Mouse (Mus musculus): ENCODE results near the gene Tmem121b. TPM values are rescaled to one million over a fixed set of nuclear protein-coding genes. Genes with fewer than 3 reads are reported as not detected.

The Tmem121b gene
- polyA plus RNA-seq, 1 experiment from 2014 or later = 0.25 TPM

GRCm38 (mm10) chr6:120516879-120517278, 23.3 kb upstream of the Tmem121b start:
- 91% methylated on average over 6 of the region's 6 CpGs for WGBS
- H3K27ac ChIP-seq (replicated peaks) = 0 out of 2 replicates have a peak overlapping the region, but pooled peaks have one; percentile 26
- H3K4me1 ChIP-seq = no peaks in the 10 kb centered on the region
- DNase-seq (ENCODE audit: low spot score) = no peak
- H3K36me3 ChIP-seq (replicated peaks) = peaks cover 87% of the 10 kb centered on the region
- no peaks in the 10 kb centered on the region for H3K27me3 ChIP-seq (replicated peaks; ENCODE audit: low read depth, poor library complexity, severe bottlenecking)
- no peaks in the 10 kb centered on the region for H3K9me3 ChIP-seq
- no peak overlapping the region for H3K4me3 ChIP-seq

DNA sequence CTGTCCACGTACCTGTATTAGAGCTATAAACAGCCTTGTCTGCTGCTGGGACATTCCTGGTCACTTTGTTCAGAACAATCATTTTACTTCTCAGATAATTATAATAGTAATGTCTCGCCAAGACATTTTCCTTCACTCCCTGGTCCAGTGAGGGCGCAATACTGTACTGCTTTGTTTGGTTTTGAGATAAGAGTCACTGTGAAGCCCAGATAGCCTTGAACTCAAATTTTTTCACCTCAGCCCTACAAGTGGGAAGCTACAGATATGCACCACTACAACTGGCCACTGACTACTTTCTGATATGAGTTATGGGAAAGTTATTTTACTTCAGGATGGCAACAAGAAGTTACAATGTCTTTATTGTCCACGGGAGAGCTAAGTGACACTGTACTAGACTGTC, 22.8 kb upstream of the Tmem121b start:
- Histone ChIP-seq H3K27me3 (replicated peaks; ENCODE audit: low read depth, poor library complexity, severe bottlenecking) (no peaks in the 10 kb centered on the region), H3K4me3 (no peak overlapping the region), H3K27ac (replicated peaks) (0 out of 2 replicates have a peak overlapping the region, but pooled peaks have one; percentile 26), H3K36me3 (replicated peaks) (peaks cover 87% of the 10 kb centered on the region), H3K9me3 (no peaks in the 10 kb centered on the region), H3K4me1 (no peaks in the 10 kb centered on the region)
- WGBS = 92% methylated on average over 4 of the region's 4 CpGs
- no peak for DNase-seq (ENCODE audit: low spot score)

- 91% methylated on average over 6 of the region's 6 CpGs for WGBS
Measured at GRCm38 (mm10) chr6:120511212-120511611, 17.6 kb upstream of the Tmem121b start.

GRCm38 (mm10) chr6:120510425-120510824, 16.8 kb upstream of the Tmem121b start:
- WGBS = 88% methylated on average over 8 of the region's 8 CpGs
- H3K27ac ChIP-seq (replicated peaks) = no peak overlapping the region
- H3K9me3 ChIP-seq = no peaks in the 10 kb centered on the region
- no peaks in the 10 kb centered on the region for H3K27me3 ChIP-seq (replicated peaks; ENCODE audit: low read depth, poor library complexity, severe bottlenecking)
- H3K36me3 ChIP-seq (replicated peaks) = peaks cover 80% of the 10 kb centered on the region
- H3K4me1 ChIP-seq = peaks cover 4% of the 10 kb centered on the region; the same call in 1 of the 2 replicates
- DNase-seq (ENCODE audit: low spot score) = no peak
- no peak overlapping the region for H3K4me3 ChIP-seq

More at GRCm38 (mm10) chr6:120511212-120511611, 17.6 kb upstream of the Tmem121b start:
- H3K9me3 ChIP-seq = no peaks in the 10 kb centered on the region
- no peak overlapping the region for H3K27ac ChIP-seq (replicated peaks)
- H3K27me3 ChIP-seq (replicated peaks; ENCODE audit: low read depth, poor library complexity, severe bottlenecking) = no peaks in the 10 kb centered on the region
- H3K36me3 ChIP-seq (replicated peaks) = peaks cover 81% of the 10 kb centered on the region
- no peaks in the 10 kb centered on the region for H3K4me1 ChIP-seq
- no peak overlapping the region for H3K4me3 ChIP-seq
- no peak for DNase-seq (ENCODE audit: low spot score)

- 94% methylated on average over 7 of the region's 7 CpGs for WGBS
- peaks cover 5% of the 10 kb centered on the region; the same call in 1 of the 2 replicates for H3K4me1 ChIP-seq
- no peak overlapping the region for H3K4me3 ChIP-seq
- H3K9me3 ChIP-seq = no peaks in the 10 kb centered on the region
- H3K36me3 ChIP-seq (replicated peaks) = peaks cover 76% of the 10 kb centered on the region
- no peak for DNase-seq (ENCODE audit: low spot score)
- no peaks in the 10 kb centered on the region for H3K27me3 ChIP-seq (replicated peaks; ENCODE audit: low read depth, poor library complexity, severe bottlenecking)
- H3K27ac ChIP-seq (replicated peaks) = no peak overlapping the region
Measured at GRCm38 (mm10) chr6:120509975-120510374, 16.4 kb upstream of the Tmem121b start.

DNA sequence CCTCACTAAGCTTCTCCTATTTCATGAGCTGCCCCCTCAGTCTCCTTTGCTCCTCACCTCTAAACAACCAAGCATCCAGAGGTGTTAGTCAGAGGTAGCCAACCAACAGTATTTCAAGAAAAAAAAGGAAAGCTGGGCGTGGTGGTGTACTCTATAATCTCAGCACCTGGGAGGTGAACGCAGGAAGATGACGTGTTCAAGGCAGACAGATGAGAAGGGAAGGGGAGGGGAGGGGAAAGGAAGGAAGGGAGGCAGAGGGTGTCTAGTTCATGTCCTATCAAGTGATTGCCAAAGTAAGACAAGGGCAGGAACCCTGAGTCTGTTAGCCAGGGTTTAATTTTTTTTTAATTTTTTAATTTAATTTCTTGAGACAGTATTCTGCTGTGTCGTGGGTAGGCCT, 15.0 kb upstream of the Tmem121b start:
- Histone ChIP-seq H3K9me3 (no peaks in the 10 kb centered on the region), H3K36me3 (replicated peaks) (peaks cover 63% of the 10 kb centered on the region), H3K4me3 (no peak overlapping the region), H3K4me1 (peaks cover 5% of the 10 kb centered on the region; the same call in 1 of the 2 replicates), H3K27me3 (replicated peaks; ENCODE audit: low read depth, poor library complexity, severe bottlenecking) (no peaks in the 10 kb centered on the region), H3K27ac (replicated peaks) (no peak overlapping the region)
- DNase-seq (ENCODE audit: low spot score) = no peak
- 90% methylated on average over 4 of the region's 4 CpGs for WGBS

DNA sequence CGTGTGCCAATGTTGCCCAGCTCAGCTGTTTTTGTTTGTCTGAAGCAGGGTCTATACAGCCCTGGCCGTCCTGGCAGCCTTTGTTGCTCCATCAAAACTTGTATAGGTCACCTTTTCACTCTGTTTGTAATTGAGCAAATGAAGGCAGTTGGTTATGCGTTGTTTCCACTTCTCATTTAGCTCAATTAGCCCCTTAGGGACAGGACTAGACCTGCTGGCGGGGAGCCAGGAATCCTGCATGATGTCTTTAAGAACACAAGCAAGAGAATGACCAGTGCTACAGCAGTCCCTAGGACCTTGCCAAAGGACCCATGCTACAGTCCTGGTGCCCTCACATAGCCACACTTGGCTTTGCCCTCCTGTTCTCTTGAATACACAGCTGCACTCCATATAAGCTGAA, 11.9 kb upstream of the Tmem121b start:
- peaks cover 33% of the 10 kb centered on the region for H3K36me3 ChIP-seq (replicated peaks)
- no peak overlapping the region for H3K27ac ChIP-seq (replicated peaks)
- peaks cover 2% of the 10 kb centered on the region; the same call in 1 of the 2 replicates for H3K9me3 ChIP-seq
- WGBS = 75% methylated on average over 4 of the region's 4 CpGs
- H3K4me1 ChIP-seq = peaks cover 5% of the 10 kb centered on the region; the same call in 1 of the 2 replicates
- H3K4me3 ChIP-seq = no peak overlapping the region
- DNase-seq (ENCODE audit: low spot score) = no peak
- H3K27me3 ChIP-seq (replicated peaks; ENCODE audit: low read depth, poor library complexity, severe bottlenecking) = no peaks in the 10 kb centered on the region

GRCm38 (mm10) chr6:120504051-120504450, 10.4 kb upstream of the Tmem121b start:
- DNase-seq (ENCODE audit: low spot score) = no peak
- Histone ChIP-seq H3K36me3 (replicated peaks) (peaks cover 19% of the 10 kb centered on the region), H3K4me3 (no peak overlapping the region), H3K4me1 (peaks cover 5% of the 10 kb centered on the region; the same call in 1 of the 2 replicates), H3K9me3 (peaks cover 6% of the 10 kb centered on the region; the same call in 1 of the 2 replicates), H3K27ac (replicated peaks) (no peak overlapping the region), H3K27me3 (replicated peaks; ENCODE audit: low read depth, poor library complexity, severe bottlenecking) (no peaks in the 10 kb centered on the region)
- WGBS = 77% methylated on average over 3 of the region's 3 CpGs

DNA sequence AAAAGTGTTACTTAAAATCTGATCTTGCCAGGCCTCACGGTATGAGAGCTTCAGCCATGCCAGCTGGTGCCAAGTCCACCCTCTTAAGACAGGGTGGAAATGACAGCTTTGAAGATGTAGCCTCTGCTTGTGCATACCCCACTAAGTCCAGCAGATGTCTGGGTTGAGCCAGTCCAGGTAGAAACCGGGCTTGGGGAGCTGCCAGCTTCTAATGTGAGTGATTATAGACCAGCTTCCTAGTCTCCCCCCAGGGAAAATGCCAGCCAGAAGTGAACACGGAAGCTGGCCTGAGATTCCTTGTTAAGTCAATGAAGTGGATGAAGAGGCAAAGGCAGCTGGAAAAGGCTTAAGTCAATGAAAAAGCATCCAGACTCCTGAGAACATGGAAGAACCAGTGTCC, 2.9 kb upstream of the Tmem121b start:
- peaks cover 33% of the 10 kb centered on the region for H3K4me1 ChIP-seq
- 70% methylated on average over 3 of the region's 3 CpGs for WGBS
- peaks cover 43% of the 10 kb centered on the region for H3K27me3 ChIP-seq (replicated peaks; ENCODE audit: low read depth, poor library complexity, severe bottlenecking)
- H3K9me3 ChIP-seq = peaks cover 6% of the 10 kb centered on the region; the same call in 1 of the 2 replicates
- no peak for DNase-seq (ENCODE audit: low spot score)
- no peaks in the 10 kb centered on the region for H3K36me3 ChIP-seq (replicated peaks)
- no peak overlapping the region for H3K4me3 ChIP-seq
- no peak overlapping the region for H3K27ac ChIP-seq (replicated peaks)

- peaks cover 33% of the 10 kb centered on the region for H3K4me1 ChIP-seq
- H3K27ac ChIP-seq (replicated peaks) = peak overlapping the region; percentile 83
- no peaks in the 10 kb centered on the region for H3K36me3 ChIP-seq (replicated peaks)
- H3K4me3 ChIP-seq = peak overlapping the region; percentile 75
- WGBS = 1% methylated on average over 95 of the region's 95 CpGs
- peak; percentile 73 for DNase-seq (ENCODE audit: low spot score)
- no peaks in the 10 kb centered on the region for H3K9me3 ChIP-seq
- peaks cover 62% of the 10 kb centered on the region for H3K27me3 ChIP-seq (replicated peaks; ENCODE audit: low read depth, poor library complexity, severe bottlenecking)
Measured at GRCm38 (mm10) chr6:120492499-120493373, 871 bp downstream of the Tmem121b start.

GRCm38 (mm10) chr6:120491862-120492498, 1.6 kb downstream of the Tmem121b start:
- no peak overlapping the region; the same call in 1 of the 2 replicates for H3K27ac ChIP-seq (replicated peaks)
- peaks cover 33% of the 10 kb centered on the region for H3K4me1 ChIP-seq

DNA sequence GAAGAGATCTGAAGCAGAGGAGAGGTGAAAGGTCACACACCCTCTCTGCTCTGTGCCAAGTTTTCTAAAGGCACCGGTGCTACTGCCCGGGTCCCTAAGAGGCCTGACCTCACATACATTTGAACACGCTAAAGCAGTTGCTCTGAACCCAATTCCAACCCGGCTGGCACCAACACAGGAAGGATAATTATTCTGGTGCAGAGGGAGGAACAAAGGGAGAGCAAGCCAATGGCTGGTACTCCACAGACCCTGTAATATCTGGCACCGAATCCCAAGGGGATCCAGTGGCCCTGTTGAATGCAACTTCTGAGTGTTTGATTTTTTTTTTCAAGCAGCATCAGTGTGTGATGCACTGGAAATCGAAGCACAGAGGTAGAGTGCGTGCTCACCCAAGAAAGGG, 2.5 kb downstream of the Tmem121b start:
- peaks cover 62% of the 10 kb centered on the region for H3K27me3 ChIP-seq (replicated peaks; ENCODE audit: low read depth, poor library complexity, severe bottlenecking)
- DNase-seq (ENCODE audit: low spot score) = no peak
- H3K36me3 ChIP-seq (replicated peaks) = no peaks in the 10 kb centered on the region
- H3K4me3 ChIP-seq = no peak overlapping the region
- 52% methylated on average over 7 of the region's 7 CpGs for WGBS
- H3K9me3 ChIP-seq = no peaks in the 10 kb centered on the region
- peaks cover 33% of the 10 kb centered on the region for H3K4me1 ChIP-seq
- no peak overlapping the region for H3K27ac ChIP-seq (replicated peaks)

More at GRCm38 (mm10) chr6:120491862-120492498, 1.6 kb downstream of the Tmem121b start:
- 8% methylated on average over 22 of the region's 22 CpGs for WGBS
- Histone ChIP-seq H3K36me3 (replicated peaks) (no peaks in the 10 kb centered on the region), H3K27me3 (replicated peaks; ENCODE audit: low read depth, poor library complexity, severe bottlenecking) (peaks cover 62% of the 10 kb centered on the region), H3K9me3 (no peaks in the 10 kb centered on the region), H3K4me3 (peak overlapping the region; percentile 75)
- no peak for DNase-seq (ENCODE audit: low spot score)
